In genomic region chr4:147417157-147417778, GRCm38 (mm10) we compare ENCODE assay signal across 13 mouse cellular contexts. TPM values are rescaled to one million over a fixed set of nuclear protein-coding genes. Genes with fewer than 3 reads are reported as not detected.
DNase-seq lines count a peak whose midpoint lies in the region; ATAC-seq and TF ChIP-seq lines count a peak whose summit lies in the region.
"Had no signal": no experiment of that assay in that cellular context is flagged by ENCODE, and none has a peak within 500 bp of the region (broad histone marks: within the 10 kb centered on the region; RNA-seq: fewer than 3 reads in every experiment).

No protein-coding gene starts in this region.

- no peaks in the 10 kb centered on the region for H3K4me1 ChIP-seq in kidney, adult 2 months (ENCODE audit: control insufficient read depth, insufficient read depth, low read length)
- H3K4me1 ChIP-seq in kidney, embryonic 16.5 days (ENCODE audit: insufficient read depth, low read length): no peaks in the 10 kb centered on the region
- no peaks in the 10 kb centered on the region for H3K4me1 ChIP-seq in ES-Bruce4 (ENCODE audit: control insufficient read depth, insufficient read depth, low read length)
- H3K4me1 ChIP-seq in midbrain, embryonic 12.5 days: no peaks in the 10 kb centered on the region
- H3K4me1 ChIP-seq: lung, embryonic 15.5 days had no signal

- no peak for TF ChIP-seq POLR2A in kidney, adult 2 months (IDR thresholded peaks at IDR 0.05; ENCODE audit: low read depth, low read length)
- TF ChIP-seq POLR2A in ES-Bruce4 (IDR thresholded peaks at IDR 0.05; ENCODE audit: insufficient read depth, low read length): no peak

- peaks cover 45% of the 10 kb centered on the region for H3K9me3 ChIP-seq in kidney, embryonic 16.5 days (ENCODE audit: low read length)
- peaks cover 51% of the 10 kb centered on the region for H3K9me3 ChIP-seq in ES-Bruce4 (replicated peaks; ENCODE audit: control insufficient read depth, insufficient read depth, low read length, poor library complexity, severe bottlenecking)
- H3K9me3 ChIP-seq in midbrain, embryonic 12.5 days: peaks cover 61% of the 10 kb centered on the region

- no peak for TF ChIP-seq CTCF in kidney, adult 2 months (conservative IDR thresholded peaks at IDR 0.05; ENCODE audit: insufficient read depth, insufficient read length, low read depth, low read length)
- no peak for TF ChIP-seq CTCF in ES-Bruce4 (IDR thresholded peaks at IDR 0.05; ENCODE audit: low read depth, low read length)

- H3K9ac ChIP-seq in kidney, embryonic 16.5 days (replicated peaks; ENCODE audit: low read length): no peak overlapping the region
- no peak overlapping the region for H3K9ac ChIP-seq in ES-Bruce4 (ENCODE audit: low read depth, poor library complexity, severe bottlenecking)
- no peak overlapping the region for H3K9ac ChIP-seq in midbrain, embryonic 12.5 days (replicated peaks)
- H3K9ac ChIP-seq: lung, embryonic 15.5 days had no signal

- H3K4me3 ChIP-seq in kidney, adult 2 months (ENCODE audit: insufficient read depth, low read depth, low read length): no peak overlapping the region
- no peak overlapping the region for H3K4me3 ChIP-seq in kidney, embryonic 16.5 days (ENCODE audit: low read length)
- no peak overlapping the region for H3K4me3 ChIP-seq in ES-Bruce4 (ENCODE audit: low read depth, low read length)
- no peak overlapping the region for H3K4me3 ChIP-seq in midbrain, embryonic 12.5 days
- H3K4me3 ChIP-seq: lung, embryonic 15.5 days had no signal

- no peak overlapping the region for H3K4me2 ChIP-seq in kidney, embryonic 16.5 days (replicated peaks; ENCODE audit: low read depth, low read length)
- no peak overlapping the region for H3K4me2 ChIP-seq in midbrain, embryonic 12.5 days (replicated peaks)
- H3K4me2 ChIP-seq: lung, embryonic 15.5 days had no signal

- no peak for ATAC-seq in kidney, embryonic 16.5 days (ENCODE audit: low FRiP score, low TSS enrichment)
- ATAC-seq in midbrain, embryonic 12.5 days (ENCODE audit: low FRiP score, low read depth): peak; percentile 24; the same call in 1 of the 2 replicates
- ATAC-seq: intestine, postnatal 0 days had no signal

- no peak overlapping the region for H3K27ac ChIP-seq in kidney, adult 2 months (ENCODE audit: insufficient read depth, low read depth, low read length)
- no peak overlapping the region for H3K27ac ChIP-seq in kidney, embryonic 16.5 days (ENCODE audit: low read length)
- H3K27ac ChIP-seq in ES-Bruce4 (ENCODE audit: insufficient read depth, low read length): peak overlapping the region; percentile 98
- no peak overlapping the region for H3K27ac ChIP-seq in midbrain, embryonic 12.5 days (replicated peaks)
- H3K27ac ChIP-seq: lung, embryonic 15.5 days had no signal

- H3K27me3 ChIP-seq in kidney, adult 2 months (replicated peaks; ENCODE audit: control insufficient read depth, insufficient read depth, low read length): 0 out of 2 replicates have a peak, but pooled peaks cover 2% of the 10 kb centered on the region
- no peaks in the 10 kb centered on the region for H3K27me3 ChIP-seq in kidney, embryonic 16.5 days (ENCODE audit: insufficient read depth, low read length)
- no peaks in the 10 kb centered on the region for H3K27me3 ChIP-seq in ES-Bruce4 (ENCODE audit: control insufficient read depth, insufficient read depth, low read length, poor library complexity, severe bottlenecking)
- no peaks in the 10 kb centered on the region for H3K27me3 ChIP-seq in midbrain, embryonic 12.5 days
- H3K27me3 ChIP-seq: lung, embryonic 15.5 days had no signal

- peak; percentile 28 for DNase-seq in kidney, adult 2 months
- DNase-seq in R1 (ENCODE audit: low read depth, low spot score): peak; percentile 100
- no peak for DNase-seq in frontal cortex, adult 2 months (ENCODE audit: extremely low spot score in 1 of 2, low spot score in 1 of 2)
- DNase-seq in thymus, postnatal 0 days (ENCODE audit: low spot score): no peak
- DNase-seq: cerebellum, postnatal 10 days; layer of hippocampus, postnatal 36 days; right cerebral cortex, postnatal 14 days had no signal

- no peak for TF ChIP-seq EP300 in ES-Bruce4 (IDR thresholded peaks at IDR 0.05; ENCODE audit: insufficient read depth, low read depth, low read length)

- H3K36me3 ChIP-seq in kidney, adult 2 months (ENCODE audit: control insufficient read depth, insufficient read depth, low read length): no peaks in the 10 kb centered on the region
- H3K36me3 ChIP-seq in kidney, embryonic 16.5 days (ENCODE audit: insufficient read depth, low read length): no peaks in the 10 kb centered on the region
- peaks cover 11% of the 10 kb centered on the region for H3K36me3 ChIP-seq in ES-Bruce4 (ENCODE audit: control insufficient read depth, insufficient read depth, low read length, poor library complexity, severe bottlenecking)
- H3K36me3 ChIP-seq in midbrain, embryonic 12.5 days: no peaks in the 10 kb centered on the region
- H3K36me3 ChIP-seq: lung, embryonic 15.5 days had no signal

- 53% methylated on average over 8 of the region's 8 CpGs for WGBS in kidney, adult 2 months
- WGBS in kidney, embryonic 16.5 days: 57% methylated on average over 8 of the region's 8 CpGs
- WGBS in midbrain, embryonic 12.5 days: 62% methylated on average over 8 of the region's 8 CpGs

RNA-seq across cellular contexts. Expression of gene Zfp978, which starts 56.2 kb away (rescaled TPM):
- polyA plus RNA-seq in kidney, adult 2 months (2012; rRNA removed): not detected in 2 replicates
- not detected in 2 replicates for polyA plus RNA-seq in kidney, embryonic 16.5 days (2015; fragmentation: Nextera tagmentation; extraction: Ambion mirVana)
- polyA plus RNA-seq in ES-Bruce4 (2011; ENCODE audit: insufficient read depth, insufficient read length, low read depth, missing spikeins): 41.4 and 46.3 TPM in 2 replicates
- polyA plus RNA-seq in midbrain, embryonic 12.5 days (2016; fragmentation: Nextera tagmentation; extraction: Ambion mirVana): not detected in 2 replicates
- 0.18 TPM in 1 of 2 replicates, not detected in the other for polyA plus RNA-seq in frontal cortex, adult 2 months (2012; rRNA removed)
- not detected in 2 replicates for polyA plus RNA-seq in thymus, postnatal 0 days (2015; fragmentation: Nextera tagmentation; extraction: Ambion mirVana)
- polyA plus RNA-seq: intestine, postnatal 0 days; neural tube, embryonic 14.5 days had no signal

Comparison
In these comparisons a context has a peak if more than half of its experiments do, and no peak if none do; other contexts are left out.
1. DNase-seq: peak in kidney, adult 2 months (single experiment) and R1 (single experiment); none in frontal cortex, adult 2 months (0 of 2) and thymus, postnatal 0 days (single experiment).
2. RNA of gene Zfp978, which starts 56.2 kb away (polyA plus RNA-seq): 41.4 to 46.3 TPM in ES-Bruce4; 0.18 TPM in frontal cortex, adult 2 months, not detected in midbrain, embryonic 12.5 days, not detected in kidney, embryonic 16.5 days, not detected in kidney, adult 2 months and not detected in thymus, postnatal 0 days; every median in the first group is over 10 times any median in the second.